Mouse (Mus musculus) neural tube, embryonic 11.5 days (tissue): ENCODE measurements at regions not wholly inside any gene's neighbourhood (a gene's known extent, or its start where the extent isn't known, plus 50 kb on each side); places are given as distances from the start of the nearest gene placed in this dataset.

Source experiments
- ATAC-seq: fragments of 200-750 bp; cut with Nextera tagmentation; 2 replicates; pipeline ENCODE4 v1.8.0; 2017; ENCODE audit warnings: moderate number of reproducible peaks, mild to moderate bottlenecking, moderate TSS enrichment, moderate library complexity; ENCODE audit not compliant: insufficient read depth, low FRiP score, low TSS enrichment
- DNase-seq: peaks from one replicate; pipeline ENCODE4 v3.0.0-alpha.2; 2015; ENCODE audit warnings: low spot score
- H3K27ac ChIP-seq: fragments of 300-500 bp; sonication (generic); 2 replicates; pipeline ENCODE4 v1.5.1; 2014; ENCODE audit warnings: low read depth, mild to moderate bottlenecking, low read length
- H3K27me3 ChIP-seq: fragments of 300-500 bp; sonication (generic); 2 replicates; pipeline ENCODE4 v1.6.1; 2014; ENCODE audit warnings: mild to moderate bottlenecking, low read length, mixed read lengths; ENCODE audit not compliant: control insufficient read depth, insufficient read depth
- H3K36me3 ChIP-seq: fragments of 300-500 bp; sonication (generic); 2 replicates; pipeline ENCODE4 v1.6.1; 2014; ENCODE audit warnings: mild to moderate bottlenecking, low read length, moderate library complexity, mixed read lengths; ENCODE audit not compliant: control insufficient read depth, insufficient read depth
- H3K4me1 ChIP-seq: fragments of 300-500 bp; sonication (generic); 2 replicates; pipeline ENCODE4 v1.6.1; 2014; ENCODE audit warnings: low read length, mixed read lengths; ENCODE audit not compliant: control insufficient read depth, insufficient read depth
- H3K4me2 ChIP-seq: fragments of 300-500 bp; sonication (generic); 2 replicates; pipeline ENCODE4 v1.6.1; 2014; ENCODE audit warnings: low read depth, mild to moderate bottlenecking, moderate library complexity
- H3K4me3 ChIP-seq: fragments of 300-500 bp; sonication (generic); 2 replicates; pipeline ENCODE4 v1.5.1; 2014; ENCODE audit warnings: low read depth, low read length
- H3K9ac ChIP-seq: fragments of 300-500 bp; sonication (generic); 2 replicates; pipeline ENCODE4 v1.6.1; 2014; ENCODE audit warnings: mild to moderate bottlenecking, low read length
- H3K9me3 ChIP-seq: fragments of 300-500 bp; sonication (generic); 2 replicates; pipeline ENCODE4 v1.6.1; 2016; ENCODE audit warnings: low read length; ENCODE audit not compliant: control insufficient read depth
- WGBS: fragments of 180-500 bp; shearing (Covaris S2); extraction: QIAGEN DNeasy Blood & Tissue Kit; methylation state at CpG from one replicate; pipeline ENCODE4 v1.1.7; 2014; 5-methylcytosine and 5-hydroxymethylcytosine counted together

DNA sequence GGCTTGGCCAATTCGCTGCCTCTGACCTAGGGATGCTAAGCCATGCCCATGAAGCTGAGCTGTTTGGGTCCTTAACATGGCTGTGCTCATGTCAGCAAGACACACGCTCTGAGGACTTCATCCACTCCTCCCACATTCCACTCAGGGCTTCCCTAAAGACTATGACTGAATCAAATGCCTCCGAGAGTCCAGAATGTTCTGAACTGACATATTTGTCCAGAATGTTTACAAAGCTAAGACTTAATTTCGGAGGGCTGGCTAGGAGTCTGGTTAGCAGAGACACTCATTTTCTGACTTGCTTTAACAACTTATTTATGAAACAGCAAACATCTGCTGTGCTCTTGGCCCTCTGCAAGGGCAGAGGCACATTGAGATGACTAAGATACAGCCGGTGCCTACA is 78.5 kb downstream of the Tmsb4x start:
- 91% methylated on average over 5 of the region's 5 CpGs for WGBS
- Histone ChIP-seq H3K27me3 (0 out of 2 replicates have a peak, but pooled peaks cover 5% of the 10 kb centered on the region), H3K4me1 (no peaks in the 10 kb centered on the region), H3K9ac (no peak overlapping the region), H3K4me3 (no peak overlapping the region), H3K4me2 (no peak overlapping the region), H3K9me3 (no peaks in the 10 kb centered on the region), H3K27ac (no peak overlapping the region), H3K36me3 (no peaks in the 10 kb centered on the region)
- ATAC-seq (no peak), DNase-seq (no peak)

DNA sequence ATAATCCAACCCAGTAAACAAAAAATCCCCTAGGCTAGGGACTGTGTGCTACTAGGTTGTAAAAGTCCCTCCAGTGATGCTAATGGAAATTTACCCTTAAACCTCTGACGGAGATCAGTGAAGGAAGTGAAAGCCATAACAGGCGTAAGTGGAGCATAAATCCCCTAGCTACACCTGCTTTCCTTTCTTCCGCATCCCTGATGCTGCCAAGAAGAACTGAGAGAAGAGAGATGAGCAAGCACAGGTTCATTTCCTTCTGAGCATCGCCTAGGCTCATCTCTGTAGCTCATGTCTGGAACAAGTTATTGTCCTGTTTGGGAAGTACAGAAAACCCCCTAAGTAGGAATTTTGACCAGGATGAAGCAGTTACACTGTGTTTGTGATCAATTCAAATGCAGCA is 89.8 kb downstream of the Tmsb4x start:
- Histone ChIP-seq H3K4me1 (no peaks in the 10 kb centered on the region), H3K36me3 (no peaks in the 10 kb centered on the region), H3K9me3 (no peaks in the 10 kb centered on the region), H3K27ac (no peak overlapping the region), H3K4me2 (no peak overlapping the region), H3K4me3 (no peak overlapping the region), H3K27me3 (peaks cover 3% of the 10 kb centered on the region; the same call in 1 of the 2 replicates), H3K9ac (no peak overlapping the region)
- DNase-seq (no peak), ATAC-seq (no peak)
- WGBS: 81% methylated on average over 4 of the region's 4 CpGs

DNA sequence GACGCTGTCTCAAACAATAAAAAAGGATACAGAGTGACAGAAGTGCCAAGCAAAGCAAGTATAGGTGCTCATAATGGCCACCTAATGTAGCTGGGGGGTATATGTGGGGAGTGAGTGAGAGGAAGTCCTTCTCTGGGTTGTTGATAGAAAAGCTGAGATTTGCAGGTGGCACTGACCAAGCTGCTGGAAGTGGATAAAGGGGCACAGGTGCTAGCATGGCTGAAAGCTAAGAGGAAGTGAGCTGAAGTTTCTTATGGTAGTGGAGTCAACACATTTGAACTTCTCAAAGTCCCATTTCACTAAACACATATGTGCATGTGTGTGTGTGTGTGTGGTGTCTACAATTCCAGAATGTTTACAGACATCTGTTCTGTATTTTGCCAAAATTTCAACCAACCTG is 94.0 kb downstream of the Tmsb4x start:
- H3K27me3 ChIP-seq: peaks cover 3% of the 10 kb centered on the region; the same call in 1 of the 2 replicates
- no peak for DNase-seq
- no peaks in the 10 kb centered on the region for H3K4me1 ChIP-seq
- H3K4me3 ChIP-seq: no peak overlapping the region
- WGBS: 93% methylated on average over 1 of the region's 1 CpGs
- H3K9me3 ChIP-seq: no peaks in the 10 kb centered on the region
- ATAC-seq: no peak
- H3K4me2 ChIP-seq: no peak overlapping the region
- no peak overlapping the region for H3K27ac ChIP-seq
- H3K9ac ChIP-seq: no peak overlapping the region
- no peaks in the 10 kb centered on the region for H3K36me3 ChIP-seq

DNA sequence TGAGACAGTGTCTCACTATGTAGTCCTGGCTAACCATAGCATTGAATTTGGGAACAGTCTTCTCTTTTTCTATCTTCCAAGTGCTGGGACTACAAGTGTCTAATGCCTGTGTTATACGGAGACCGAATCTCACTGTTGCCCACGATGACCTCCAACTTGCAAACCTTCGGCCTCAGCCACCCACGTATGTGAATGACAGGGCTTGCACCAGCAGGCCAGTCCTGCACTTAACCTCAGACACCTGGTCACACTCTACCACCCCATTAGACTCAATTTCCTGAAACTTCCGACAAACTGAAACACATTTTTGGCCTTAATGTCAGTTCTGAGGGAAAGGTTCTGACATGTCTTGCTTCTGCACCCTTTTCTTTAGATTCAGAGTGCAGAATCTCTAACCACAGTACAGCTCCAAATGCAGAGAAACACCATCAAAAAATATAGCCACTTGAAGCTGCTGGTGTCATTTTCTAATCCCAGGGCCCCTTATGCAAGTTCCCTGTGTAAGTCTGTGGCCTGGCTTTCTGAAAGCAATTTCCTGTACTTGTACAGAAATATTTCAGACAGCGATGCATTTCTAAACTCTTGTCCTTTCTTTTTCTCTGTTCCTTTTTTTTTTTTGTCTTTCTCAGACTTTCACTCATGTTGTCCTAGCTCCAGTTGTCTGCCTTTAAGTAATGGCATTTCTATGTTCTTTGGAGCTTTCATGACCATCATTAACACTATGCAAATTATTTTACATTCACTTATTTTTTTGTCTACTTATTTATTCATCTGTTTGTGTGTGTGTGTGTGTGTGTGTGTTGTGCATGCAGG is 97.8 kb downstream of the Tmsb4x start:
- H3K4me1 ChIP-seq: no peaks in the 10 kb centered on the region
- no peaks in the 10 kb centered on the region for H3K36me3 ChIP-seq
- DNase-seq (no peak), ATAC-seq (no peak)
- H3K9me3 ChIP-seq: no peaks in the 10 kb centered on the region
- H3K4me3 ChIP-seq: no peak overlapping the region
- H3K27ac ChIP-seq: no peak overlapping the region
- peaks cover 3% of the 10 kb centered on the region; the same call in 1 of the 2 replicates for H3K27me3 ChIP-seq
- no peak overlapping the region for H3K9ac ChIP-seq
- no peak overlapping the region for H3K4me2 ChIP-seq
- WGBS: 89% methylated on average over 7 of the region's 7 CpGs

DNA sequence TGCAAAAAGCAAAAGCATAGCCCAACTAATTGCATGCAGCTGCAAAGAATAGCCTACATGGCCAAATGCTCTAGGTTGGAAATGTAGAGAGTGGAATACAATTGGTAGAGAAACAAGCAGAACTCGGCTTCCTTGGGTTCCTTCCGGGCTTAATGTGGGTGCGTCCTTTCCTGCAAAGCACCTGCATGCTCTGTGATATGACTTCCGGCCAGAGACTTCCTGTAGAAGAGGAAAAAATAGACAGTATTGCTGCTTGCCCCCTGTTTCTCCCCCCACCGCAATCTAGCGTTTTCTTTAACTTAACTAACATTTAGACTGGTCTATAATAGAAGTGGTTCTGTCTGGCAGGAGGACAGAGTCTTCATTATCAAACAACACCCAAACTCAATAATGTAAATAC is 100.8 kb downstream of the Tmsb4x start:
- Histone ChIP-seq H3K4me2 (no peak overlapping the region), H3K9me3 (no peaks in the 10 kb centered on the region), H3K4me1 (no peaks in the 10 kb centered on the region), H3K4me3 (no peak overlapping the region), H3K36me3 (no peaks in the 10 kb centered on the region), H3K27ac (no peak overlapping the region), H3K9ac (no peak overlapping the region), H3K27me3 (no peaks in the 10 kb centered on the region; the same call in 1 of the 2 replicates)
- ATAC-seq (no peak), DNase-seq (no peak)
- WGBS: 93% methylated on average over 6 of the region's 6 CpGs

DNA sequence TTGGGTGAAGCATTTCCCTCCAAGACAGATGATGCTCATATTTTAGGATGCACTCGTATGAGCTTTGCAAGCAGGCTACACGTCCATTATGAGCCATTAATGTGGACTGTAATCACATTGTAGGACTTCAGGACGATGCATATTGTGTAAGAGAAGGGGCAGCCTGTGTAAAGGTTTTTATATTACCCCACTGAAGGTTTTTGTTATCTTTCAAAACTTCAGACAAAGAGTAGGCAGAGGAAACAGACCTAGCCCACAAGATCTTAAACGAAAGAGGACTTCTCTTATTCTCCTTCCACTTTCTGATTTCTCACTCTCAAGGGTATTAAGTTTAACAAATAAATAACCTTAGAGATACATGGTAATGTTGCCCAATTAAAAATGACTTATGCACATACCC is 101.6 kb downstream of the Tmsb4x start:
- no peaks in the 10 kb centered on the region for H3K36me3 ChIP-seq
- WGBS: 83% methylated on average over 4 of the region's 4 CpGs
- H3K27me3 ChIP-seq: no peaks in the 10 kb centered on the region; the same call in 1 of the 2 replicates
- DNase-seq (no peak), ATAC-seq (no peak)
- no peaks in the 10 kb centered on the region for H3K9me3 ChIP-seq
- no peaks in the 10 kb centered on the region for H3K4me1 ChIP-seq
- H3K27ac ChIP-seq: no peak overlapping the region
- no peak overlapping the region for H3K4me2 ChIP-seq
- H3K9ac ChIP-seq: no peak overlapping the region
- no peak overlapping the region for H3K4me3 ChIP-seq

DNA sequence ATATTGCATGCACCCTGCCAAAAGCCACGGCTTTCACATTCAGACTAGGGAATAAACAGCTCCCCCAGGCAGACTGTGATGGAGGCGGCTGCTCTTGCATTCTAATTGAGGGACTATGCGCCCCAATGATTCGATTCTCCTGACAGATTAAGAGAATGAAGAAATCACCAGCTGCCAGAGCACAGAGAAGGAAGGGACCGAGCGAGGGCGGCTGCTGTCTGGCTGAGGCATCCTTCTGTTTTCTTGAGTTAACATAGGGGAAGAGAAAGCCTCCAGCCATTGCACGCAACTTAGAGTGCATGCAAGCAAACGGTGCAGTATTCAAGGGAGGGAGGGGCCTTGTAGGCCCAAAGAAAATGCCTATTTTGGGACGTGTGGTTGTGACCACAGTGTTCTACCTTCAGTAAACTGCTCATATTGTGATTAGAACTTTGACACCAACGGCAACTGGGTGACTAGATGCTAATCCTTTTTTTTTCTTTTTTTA is 103.1 kb downstream of the Tmsb4x start:
- Histone ChIP-seq H3K4me2 (no peak overlapping the region), H3K4me3 (no peak overlapping the region), H3K36me3 (no peaks in the 10 kb centered on the region), H3K27ac (no peak overlapping the region), H3K4me1 (no peaks in the 10 kb centered on the region), H3K9me3 (no peaks in the 10 kb centered on the region), H3K27me3 (no peaks in the 10 kb centered on the region; the same call in 1 of the 2 replicates), H3K9ac (no peak overlapping the region)
- WGBS: 74% methylated on average over 11 of the region's 11 CpGs
- DNase-seq (no peak), ATAC-seq (no peak)

DNA sequence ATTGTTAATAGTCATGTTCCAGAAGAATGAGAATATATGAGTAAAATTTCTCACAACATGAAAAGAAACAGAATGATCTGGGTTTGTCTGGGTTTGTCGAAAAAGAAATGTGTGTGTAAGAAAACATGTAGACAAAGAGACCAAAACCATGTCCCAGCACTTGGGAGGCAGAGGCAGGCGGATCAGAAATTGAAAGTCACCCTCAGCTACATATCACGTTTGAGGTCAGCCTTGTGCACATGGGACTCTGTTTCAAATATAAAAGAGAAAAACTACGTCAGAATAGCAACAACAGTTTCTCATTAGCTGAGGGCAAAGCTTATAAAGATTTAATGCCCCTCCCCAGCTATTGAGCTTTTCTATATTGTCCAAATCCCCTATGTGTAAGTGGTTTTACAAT is 103.8 kb downstream of the Tmsb4x start:
- Histone ChIP-seq H3K4me1 (no peaks in the 10 kb centered on the region), H3K9me3 (no peaks in the 10 kb centered on the region), H3K4me3 (no peak overlapping the region), H3K27me3 (no peaks in the 10 kb centered on the region; the same call in 1 of the 2 replicates), H3K36me3 (no peaks in the 10 kb centered on the region), H3K4me2 (no peak overlapping the region), H3K9ac (no peak overlapping the region), H3K27ac (no peak overlapping the region)
- DNase-seq (no peak), ATAC-seq (no peak)
- WGBS: 83% methylated on average over 4 of the region's 4 CpGs

DNA sequence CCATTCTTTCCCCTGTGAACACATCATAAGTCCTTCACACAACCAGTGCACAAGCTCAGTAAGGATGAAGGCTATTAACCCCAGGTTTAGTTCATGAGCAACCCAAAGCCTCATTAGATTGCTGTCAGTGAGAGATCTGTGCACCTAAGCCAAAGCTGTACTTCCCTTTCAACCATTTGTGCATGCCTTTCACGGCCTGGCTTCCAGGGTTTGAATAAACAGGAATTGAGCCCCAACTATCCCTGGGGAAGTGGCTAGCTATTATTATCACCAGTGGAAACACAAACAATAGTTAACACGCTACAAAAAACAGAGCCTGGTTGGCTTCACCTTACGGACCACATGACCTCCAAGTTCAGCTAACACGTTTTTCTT is 104.9 kb downstream of the Tmsb4x start:
- DNase-seq (no peak), ATAC-seq (no peak)
- no peaks in the 10 kb centered on the region for H3K36me3 ChIP-seq
- H3K9ac ChIP-seq: no peak overlapping the region
- 45% methylated on average over 4 of the region's 4 CpGs for WGBS
- H3K9me3 ChIP-seq: no peaks in the 10 kb centered on the region
- H3K4me3 ChIP-seq: no peak overlapping the region
- no peak overlapping the region for H3K27ac ChIP-seq
- no peaks in the 10 kb centered on the region; the same call in 1 of the 2 replicates for H3K27me3 ChIP-seq
- H3K4me2 ChIP-seq: no peak overlapping the region
- H3K4me1 ChIP-seq: no peaks in the 10 kb centered on the region
